Mouse (Mus musculus) midbrain, embryonic 10.5 days (tissue): Measurements from ENCODE around the gene Nme4. TPM values are rescaled to one million over a fixed set of nuclear protein-coding genes. Genes with fewer than 3 reads are reported as not detected.
"Not testable (repeated sequence)": the region's sequence is repeated elsewhere in the genome, so short reads cannot be mapped to it uniquely, and the experiment has no call there.

Experiments
- DNase-seq: peaks from one replicate; pipeline ENCODE4 v3.0.0-alpha.2; 2017; ENCODE audit warnings: low spot score
- H3K27ac ChIP-seq: fragments of 300-500 bp; sonication (generic); replicated peaks from 2 replicates; pipeline ENCODE4 v1.5.1; 2016; ENCODE audit warnings: mild to moderate bottlenecking
- H3K27me3 ChIP-seq: fragments of 300-500 bp; sonication (generic); 2 replicates; pipeline ENCODE4 v1.6.1; 2016; ENCODE audit warnings: low read depth, mild to moderate bottlenecking; ENCODE audit not compliant: poor library complexity, severe bottlenecking
- H3K36me3 ChIP-seq: fragments of 300-500 bp; sonication (generic); 2 replicates; pipeline ENCODE4 v1.6.1; 2016; ENCODE audit warnings: mild to moderate bottlenecking, moderate library complexity
- H3K4me1 ChIP-seq: fragments of 300-500 bp; sonication (generic); 2 replicates; pipeline ENCODE4 v1.6.1; 2016
- H3K4me3 ChIP-seq: fragments of 300-500 bp; sonication (generic); 2 replicates; pipeline ENCODE4 v1.5.1; 2016; ENCODE audit warnings: mild to moderate bottlenecking, moderate library complexity
- H3K9me3 ChIP-seq: fragments of 300-500 bp; sonication (generic); replicated peaks from 2 replicates; pipeline ENCODE4 v1.6.1; 2016; ENCODE audit warnings: mild to moderate bottlenecking
- WGBS: fragments of 180-500 bp; shearing (Covaris S2); methylation state at CpG from one replicate; pipeline ENCODE4 v1.1.7; 2016; 5-methylcytosine and 5-hydroxymethylcytosine counted together
- polyA plus RNA-seq: library from polyadenylated mRNA; unstranded; fragments of >200 nt; fragmentation: Nextera tagmentation; extraction: Ambion mirVana; gene quantifications from 2 replicates; pipeline ENCODE4 v1.2.1, GENCODE M21; 2016

Nme4 gene
- polyA plus RNA-seq, 1 experiment from 2014 or later, result 106 TPM

- H3K27me3 ChIP-seq, result peaks cover 64% of the 10 kb centered on the region
- WGBS, result 0% methylated on average over 4 of the region's 4 CpGs
- no peak for DNase-seq
- peaks cover 32% of the 10 kb centered on the region for H3K4me1 ChIP-seq
- H3K4me3 ChIP-seq, result 0 out of 2 replicates have a peak overlapping the region, but pooled peaks have one; percentile 0
- H3K36me3 ChIP-seq, result no peaks in the 10 kb centered on the region
- H3K27ac ChIP-seq, result peak overlapping the region; percentile 69
- H3K9me3 ChIP-seq, result no peaks in the 10 kb centered on the region
Observed at GRCm38 (mm10) chr17:26111024-26111423, 15.6 kb upstream of the Nme4 start.

DNA sequence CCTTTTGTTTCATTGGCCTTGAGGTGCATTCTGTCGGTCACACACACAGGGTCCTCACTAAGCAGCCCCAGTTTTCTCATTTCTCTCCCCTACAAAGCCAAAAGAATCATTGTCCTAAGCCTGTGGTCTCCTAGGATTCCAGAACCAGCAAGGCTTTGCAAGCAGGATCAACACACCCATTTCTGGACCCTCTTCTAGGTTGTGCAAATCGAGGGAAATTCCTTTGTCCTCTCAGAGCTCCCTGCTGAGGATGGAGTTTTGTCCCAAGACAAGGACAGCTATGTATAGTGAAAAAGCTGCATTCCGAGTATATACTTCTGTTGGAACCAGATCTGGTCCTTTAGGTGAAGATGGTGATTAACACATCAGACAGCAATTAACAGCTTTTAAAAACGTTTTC lies 14.8 kb upstream of the Nme4 start:
- Histone ChIP-seq H3K9me3 (no peaks in the 10 kb centered on the region), H3K27me3 (peaks cover 55% of the 10 kb centered on the region), H3K4me3 (no peak overlapping the region), H3K36me3 (no peaks in the 10 kb centered on the region), H3K4me1 (peaks cover 32% of the 10 kb centered on the region), H3K27ac (no peak overlapping the region)
- 19% methylated on average over 4 of the region's 4 CpGs for WGBS
- DNase-seq, result no peak

DNA sequence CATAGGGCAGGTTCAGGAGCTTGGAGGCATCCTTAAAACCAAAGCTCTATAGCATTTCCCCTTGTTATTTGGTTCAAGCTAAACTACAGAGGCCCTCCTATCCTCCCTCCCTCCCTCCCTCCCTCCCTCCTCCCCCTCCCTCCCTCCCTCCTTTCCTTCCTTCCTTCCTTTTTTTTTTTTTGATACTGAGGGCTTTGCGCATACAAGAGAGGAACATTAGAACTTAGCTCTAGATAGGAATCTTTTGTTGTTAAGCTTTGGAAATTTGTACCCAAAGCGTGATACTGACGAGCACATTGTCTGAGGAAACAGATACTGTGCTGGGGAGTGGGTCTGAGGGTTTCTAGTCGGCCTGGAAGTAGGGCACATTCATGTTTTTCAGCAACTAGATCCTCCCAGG lies 10.2 kb upstream of the Nme4 start:
- WGBS, result 72% methylated on average over 3 of the region's 4 CpGs
- Histone ChIP-seq H3K4me1 (peaks cover 10% of the 10 kb centered on the region), H3K27me3 (peaks cover 10% of the 10 kb centered on the region)

DNA sequence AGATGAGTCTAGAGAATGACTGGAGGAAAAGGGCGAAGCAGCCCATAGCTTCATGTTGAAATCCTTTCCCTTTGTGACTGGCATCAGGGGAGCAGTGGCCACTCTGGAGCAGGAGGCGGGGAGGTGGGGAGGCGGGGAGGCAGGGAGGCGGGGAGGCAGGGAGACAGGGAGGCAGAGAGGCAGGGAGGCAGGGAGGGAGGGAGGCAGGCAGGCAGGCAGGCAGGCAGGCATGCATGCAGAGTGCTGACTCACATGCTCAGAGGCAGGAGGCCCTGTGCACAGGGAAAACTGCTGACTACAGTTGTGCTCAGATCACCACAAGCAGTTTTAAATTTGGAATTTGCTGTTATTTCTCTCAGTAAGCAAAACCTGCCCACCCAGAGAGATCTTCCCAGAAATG lies 6.1 kb upstream of the Nme4 start:
- 37% methylated on average over 4 of the region's 4 CpGs for WGBS
- Histone ChIP-seq H3K36me3 (no peaks in the 10 kb centered on the region), H3K27me3 (no peaks in the 10 kb centered on the region), H3K4me3 (no peak overlapping the region), H3K4me1 (peaks cover 9% of the 10 kb centered on the region), H3K27ac (0 out of 2 replicates have a peak overlapping the region, but pooled peaks have one; percentile 30), H3K9me3 (no peaks in the 10 kb centered on the region)
- DNase-seq, result peak; percentile 31

More for the DNA sequence above, 10.2 kb upstream of the Nme4 start:
- no peaks in the 10 kb centered on the region for H3K9me3 ChIP-seq
- DNase-seq, result no peak
- no peaks in the 10 kb centered on the region for H3K36me3 ChIP-seq
- H3K27ac ChIP-seq, result no peak overlapping the region
- H3K4me3 ChIP-seq, result no peak overlapping the region

DNA sequence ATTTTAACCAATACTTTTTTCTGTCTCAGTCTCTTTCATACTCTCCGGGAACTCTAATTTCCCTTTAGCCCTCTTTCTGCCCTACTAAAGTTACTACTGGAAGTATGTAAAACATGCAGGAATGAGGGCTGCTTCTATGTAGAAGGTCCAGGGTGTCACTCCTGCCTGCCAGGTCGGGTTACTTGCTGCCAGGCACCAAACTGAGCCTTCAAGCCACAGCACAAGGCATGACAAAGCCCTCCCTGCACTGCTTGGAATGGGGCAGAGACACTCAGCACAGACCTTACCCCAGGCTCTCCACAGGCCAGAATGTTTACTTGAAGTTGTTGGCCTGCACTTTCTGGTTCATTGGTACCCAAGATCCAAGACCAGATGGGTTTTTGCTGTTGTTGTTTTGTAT lies 4.8 kb upstream of the Nme4 start:
- no peak overlapping the region for H3K4me3 ChIP-seq
- 43% methylated on average over 2 of the region's 2 CpGs for WGBS
- H3K27ac ChIP-seq, result no peak overlapping the region
- H3K4me1 ChIP-seq, result peaks cover 14% of the 10 kb centered on the region
- H3K9me3 ChIP-seq, result no peaks in the 10 kb centered on the region
- H3K27me3 ChIP-seq, result no peaks in the 10 kb centered on the region
- no peak for DNase-seq
- no peaks in the 10 kb centered on the region for H3K36me3 ChIP-seq

DNA sequence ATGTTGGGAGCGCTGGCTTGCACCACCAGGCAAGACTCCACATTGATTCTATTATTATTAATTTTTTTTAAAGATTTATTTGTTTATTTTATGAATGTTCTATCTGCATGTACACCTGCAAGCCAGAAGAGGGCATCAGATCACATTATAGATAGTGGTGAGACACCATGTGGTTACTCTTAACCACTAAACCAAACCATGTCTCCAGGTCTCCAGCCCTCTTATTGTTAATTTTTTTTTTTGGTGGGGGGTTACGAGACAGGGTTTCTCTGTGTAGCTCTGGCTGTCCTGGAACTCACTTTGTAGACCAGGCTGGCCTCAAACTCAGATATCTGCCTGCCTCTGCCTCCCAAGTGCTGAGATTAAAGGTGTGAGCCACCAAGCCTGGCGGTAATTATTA lies 3.9 kb upstream of the Nme4 start:
- WGBS, result 65% methylated on average over 3 of the region's 3 CpGs
- H3K4me3 ChIP-seq, H3K9me3 ChIP-seq, H3K27ac ChIP-seq, H3K36me3 ChIP-seq, H3K27me3 ChIP-seq, DNase-seq: not testable (repeated sequence)
- peaks cover 23% of the 10 kb centered on the region for H3K4me1 ChIP-seq

- Histone ChIP-seq H3K36me3 (peaks cover 7% of the 10 kb centered on the region), H3K4me3 (no peak overlapping the region), H3K27ac (no peak overlapping the region), H3K4me1 (peaks cover 31% of the 10 kb centered on the region), H3K27me3 (no peaks in the 10 kb centered on the region), H3K9me3 (no peaks in the 10 kb centered on the region)
- DNase-seq, result no peak
- 92% methylated on average over 7 of the region's 7 CpGs for WGBS
Observed at GRCm38 (mm10) chr17:26098461-26098860, 3.1 kb upstream of the Nme4 start.

DNA sequence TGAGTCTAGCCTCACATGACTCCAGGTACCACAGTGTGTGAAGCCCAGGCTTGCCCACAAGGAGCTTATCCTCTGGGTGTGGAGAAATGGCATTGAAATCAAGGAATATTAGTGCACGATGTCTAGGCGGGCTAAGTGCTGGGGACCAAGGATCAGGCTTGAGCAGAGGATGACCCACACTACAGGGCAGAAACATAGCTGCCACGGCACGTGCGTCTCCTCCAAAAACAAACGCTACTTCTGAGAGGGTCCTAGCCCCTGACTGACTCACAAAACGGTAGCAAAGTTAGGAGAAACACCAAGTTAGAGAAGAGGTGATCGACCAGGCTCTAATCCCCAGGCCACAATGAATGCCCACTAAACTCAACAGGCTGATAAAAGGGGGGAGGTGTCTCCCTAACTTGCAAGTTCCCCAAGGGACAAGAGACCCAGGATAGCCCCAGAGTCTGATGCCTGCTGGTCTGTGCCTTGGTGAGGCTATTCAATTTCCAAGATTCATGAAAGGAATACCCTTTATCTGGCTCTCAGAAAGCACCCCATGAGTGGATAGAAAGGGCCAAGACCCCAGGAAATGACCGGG lies 781 bp downstream of the Nme4 start:
- H3K4me1 ChIP-seq, result peaks cover 29% of the 10 kb centered on the region
- 28% methylated on average over 9 of the region's 9 CpGs for WGBS
- H3K36me3 ChIP-seq, result peaks cover 28% of the 10 kb centered on the region
- H3K27me3 ChIP-seq, result no peaks in the 10 kb centered on the region
- H3K9me3 ChIP-seq, result no peaks in the 10 kb centered on the region
- peak overlapping the region; percentile 96 for H3K27ac ChIP-seq
- H3K4me3 ChIP-seq, result peak overlapping the region; percentile 83
- no peak for DNase-seq

GRCm38 (mm10) chr17:26089905-26090632 lies 5.3 kb downstream of the Nme4 start, which contains the start of gene Decr2:
Gene Decr2 (minus strand): TSS chr17:26090337.
- 1% methylated on average over 32 of the region's 32 CpGs for WGBS
- Histone ChIP-seq H3K27me3 (no peaks in the 10 kb centered on the region), H3K36me3 (peaks cover 33% of the 10 kb centered on the region), H3K9me3 (no peaks in the 10 kb centered on the region), H3K4me1 (peaks cover 25% of the 10 kb centered on the region), H3K4me3 (peak within 1 kb of the TSS; percentile 61), H3K27ac (peak within 1 kb of the TSS; percentile 78)
- peak; percentile 88 for DNase-seq

DNA sequence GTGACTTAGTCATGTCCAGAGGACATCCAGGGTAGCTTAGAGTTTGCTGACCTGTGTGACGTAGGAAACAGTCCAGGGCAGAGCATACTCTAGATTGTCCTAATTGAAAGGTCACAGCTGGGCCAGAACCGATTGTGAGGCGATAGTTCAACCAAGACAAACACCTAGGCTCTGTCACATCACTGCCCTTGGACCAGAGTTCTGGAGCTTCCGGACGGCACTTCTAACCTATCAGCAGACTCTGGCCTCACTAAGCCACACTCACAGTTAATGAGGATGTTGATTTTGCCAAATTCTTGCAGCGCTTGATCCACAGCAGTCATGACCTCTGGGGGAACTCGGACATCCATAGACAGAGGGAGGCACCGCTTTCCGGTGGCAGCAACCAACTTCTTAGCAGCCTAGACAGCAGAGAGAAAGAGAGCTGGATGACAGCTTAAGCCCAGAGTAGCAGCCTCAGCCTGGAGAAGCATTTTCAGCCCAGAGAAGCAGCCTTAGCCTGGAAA lies 8.3 kb downstream of the Nme4 start:
- no peaks in the 10 kb centered on the region for H3K27me3 ChIP-seq
- 88% methylated on average over 9 of the region's 9 CpGs for WGBS
- H3K9me3 ChIP-seq, result no peaks in the 10 kb centered on the region
- H3K4me1 ChIP-seq, result peaks cover 8% of the 10 kb centered on the region
- H3K36me3 ChIP-seq, result peaks cover 25% of the 10 kb centered on the region
- DNase-seq, result no peak
- H3K4me3 ChIP-seq, result no peak overlapping the region
- H3K27ac ChIP-seq, result no peak overlapping the region

DNA sequence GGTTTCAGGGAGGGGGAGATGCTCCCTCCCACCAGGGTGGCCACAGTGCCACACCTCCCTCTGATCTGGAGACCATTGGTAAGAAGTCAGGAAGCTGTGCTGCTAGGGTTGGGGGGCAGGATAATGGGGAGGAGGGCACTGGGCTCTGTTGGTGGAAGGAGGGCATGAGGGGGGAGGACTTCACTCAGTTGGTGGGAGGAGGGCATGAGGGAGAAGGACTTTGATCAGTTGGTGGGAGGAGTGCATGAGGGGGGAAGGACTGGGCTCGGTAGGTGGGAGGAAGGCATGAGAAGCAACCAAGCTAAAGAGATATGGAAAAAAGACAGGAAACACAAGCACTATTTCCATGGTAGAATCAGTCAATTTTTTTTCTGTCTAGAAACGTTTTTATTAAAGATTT lies 14.5 kb downstream of the Nme4 start:
- H3K9me3 ChIP-seq, result no peaks in the 10 kb centered on the region
- no peaks in the 10 kb centered on the region for H3K27me3 ChIP-seq
- no peak overlapping the region for H3K4me3 ChIP-seq
- DNase-seq, result no peak
- WGBS, result 47% methylated on average over 2 of the region's 2 CpGs
- peaks cover 16% of the 10 kb centered on the region for H3K36me3 ChIP-seq
- H3K4me1 ChIP-seq, result no peaks in the 10 kb centered on the region; the same call in 1 of the 2 replicates
- no peak overlapping the region for H3K27ac ChIP-seq

GRCm38 (mm10) chr17:26078851-26079250 lies 16.6 kb downstream of the Nme4 start:
- H3K27ac ChIP-seq, result no peak overlapping the region
- H3K4me3 ChIP-seq, result no peak overlapping the region
- DNase-seq, result no peak
- H3K4me1 ChIP-seq, result no peaks in the 10 kb centered on the region; the same call in 1 of the 2 replicates
- H3K36me3 ChIP-seq, result peaks cover 16% of the 10 kb centered on the region
- no peaks in the 10 kb centered on the region for H3K27me3 ChIP-seq
- H3K9me3 ChIP-seq, result no peaks in the 10 kb centered on the region
- 83% methylated on average over 2 of the region's 2 CpGs for WGBS

DNA sequence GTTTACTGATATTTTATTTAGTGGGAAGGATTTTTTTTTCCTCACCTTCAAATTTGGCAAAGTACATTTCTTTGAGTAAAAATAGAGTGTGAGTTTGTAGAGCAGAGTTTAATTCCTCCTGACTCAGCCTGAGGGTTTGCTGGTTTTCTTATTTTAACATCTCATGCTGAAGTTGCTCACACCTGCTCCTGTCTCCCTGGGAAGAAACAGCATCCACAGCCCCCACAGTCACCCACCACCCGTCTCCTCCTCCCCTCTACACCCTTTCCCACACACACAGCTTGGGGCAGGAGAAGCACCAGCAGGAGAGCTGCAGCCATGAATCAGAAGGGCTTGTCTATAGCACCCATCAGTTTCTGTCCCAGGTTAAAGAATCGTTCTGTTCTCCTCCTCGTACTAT lies 20.2 kb downstream of the Nme4 start:
- Histone ChIP-seq H3K9me3 (no peaks in the 10 kb centered on the region), H3K27ac (no peak overlapping the region), H3K27me3 (peaks cover 12% of the 10 kb centered on the region), H3K36me3 (no peaks in the 10 kb centered on the region), H3K4me1 (no peaks in the 10 kb centered on the region; the same call in 1 of the 2 replicates), H3K4me3 (no peak overlapping the region)
- DNase-seq, result no peak
- WGBS, result 75% methylated on average over 3 of the region's 3 CpGs
